ENCODE assay signal across 23 mouse cellular contexts in the genomic region with DNA sequence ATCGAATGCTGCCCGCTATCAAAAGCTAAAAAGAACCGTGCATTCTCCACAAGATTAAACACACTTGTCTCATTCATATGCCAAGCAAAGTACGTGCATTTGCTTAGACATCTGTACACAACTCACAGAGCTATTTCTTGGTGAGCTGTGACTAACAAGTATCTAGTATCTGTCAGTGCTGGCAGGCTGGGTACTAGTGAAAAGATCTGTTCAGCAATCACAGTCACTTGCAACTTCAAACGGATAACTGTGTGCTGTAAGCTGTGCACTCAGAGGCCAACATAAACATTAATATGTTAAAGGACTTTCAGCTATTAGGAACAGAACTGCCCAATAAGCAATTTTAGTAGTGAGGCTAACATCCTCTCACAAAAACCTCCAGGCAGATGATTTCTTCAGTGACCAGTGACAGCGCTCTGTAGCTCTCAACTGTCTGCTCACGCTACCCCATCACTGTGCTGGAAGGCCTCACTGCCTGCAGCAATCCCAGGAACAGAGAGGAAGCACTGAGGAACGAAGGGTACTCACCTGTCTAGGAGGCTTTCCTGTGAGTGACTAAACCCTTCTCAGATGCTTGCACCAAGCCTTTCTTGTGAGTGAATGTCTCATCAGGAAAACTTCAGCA.
DNase-seq lines count a peak whose midpoint lies in the region; ATAC-seq and TF ChIP-seq lines count a peak whose summit lies in the region.
"Had no signal": no experiment of that assay in that cellular context is flagged by ENCODE, and none has a peak within 500 bp of the region (broad histone marks: within the 10 kb centered on the region; RNA-seq: fewer than 3 reads in every experiment).

No protein-coding gene starts in this region.

- DNase-seq in forebrain, postnatal 0 days: no peak
- no peak for DNase-seq in limb, embryonic 10.5 days (ENCODE audit: low spot score)
- DNase-seq in lung, postnatal 0 days (ENCODE audit: low spot score): peak; percentile 39
- DNase-seq in lung, postnatal 14 days: no peak
- no peak for DNase-seq in heart, adult 11 months
- DNase-seq: adrenal gland, postnatal 14 days; cerebellum, adult 18-20 months; cerebellum, adult 9-11 months; cerebellum, postnatal 36 days; gastrocnemius, postnatal 10 days; heart, adult 2 months; heart, postnatal 14 days had no signal

- no peaks in the 10 kb centered on the region for H3K27me3 ChIP-seq in forebrain, postnatal 0 days (ENCODE audit: insufficient read depth, low read length)
- no peaks in the 10 kb centered on the region for H3K27me3 ChIP-seq in forebrain, embryonic 12.5 days
- H3K27me3 ChIP-seq in limb, embryonic 15.5 days: no peaks in the 10 kb centered on the region
- no peaks in the 10 kb centered on the region for H3K27me3 ChIP-seq in limb, embryonic 10.5 days (ENCODE audit: low read depth, poor library complexity, severe bottlenecking)
- H3K27me3 ChIP-seq in lung, postnatal 0 days (replicated peaks; ENCODE audit: insufficient read depth, low read length): no peaks in the 10 kb centered on the region
- H3K27me3 ChIP-seq: CH12.LX; embryonic facial prominence, embryonic 15.5 days; heart, embryonic 15.5 days; hindbrain, embryonic 15.5 days; Patski had no signal

- 61% methylated on average over 8 of the region's 8 CpGs for WGBS in forebrain, postnatal 0 days
- WGBS in forebrain, embryonic 12.5 days: 79% methylated on average over 8 of the region's 8 CpGs
- WGBS in limb, embryonic 15.5 days: 70% methylated on average over 8 of the region's 8 CpGs
- 86% methylated on average over 8 of the region's 8 CpGs for WGBS in limb, embryonic 10.5 days
- 47% methylated on average over 8 of the region's 8 CpGs for WGBS in lung, postnatal 0 days

- no peaks in the 10 kb centered on the region for H3K9me3 ChIP-seq in forebrain, postnatal 0 days (ENCODE audit: low read length)
- H3K9me3 ChIP-seq in forebrain, embryonic 12.5 days: no peaks in the 10 kb centered on the region
- H3K9me3 ChIP-seq in limb, embryonic 15.5 days: no peaks in the 10 kb centered on the region
- no peaks in the 10 kb centered on the region for H3K9me3 ChIP-seq in limb, embryonic 10.5 days (replicated peaks)
- no peaks in the 10 kb centered on the region for H3K9me3 ChIP-seq in lung, postnatal 0 days (ENCODE audit: low read length)
- H3K9me3 ChIP-seq: embryonic facial prominence, embryonic 15.5 days; forebrain, embryonic 10.5 days; heart, embryonic 15.5 days; hindbrain, embryonic 15.5 days had no signal

- no peak overlapping the region for H3K27ac ChIP-seq in forebrain, postnatal 0 days (ENCODE audit: low read depth, low read length)
- no peak overlapping the region for H3K27ac ChIP-seq in forebrain, embryonic 12.5 days
- peak overlapping the region; percentile 61; the same call in 1 of the 2 replicates for H3K27ac ChIP-seq in limb, embryonic 15.5 days
- H3K27ac ChIP-seq in limb, embryonic 10.5 days: no peak overlapping the region
- no peak overlapping the region for H3K27ac ChIP-seq in lung, postnatal 0 days (ENCODE audit: low read length)
- H3K27ac ChIP-seq: embryonic facial prominence, embryonic 15.5 days; forebrain, embryonic 10.5 days; heart, adult 2 months; heart, embryonic 15.5 days; hindbrain, embryonic 15.5 days had no signal

- no peaks in the 10 kb centered on the region for H3K36me3 ChIP-seq in forebrain, postnatal 0 days (ENCODE audit: insufficient read depth)
- H3K36me3 ChIP-seq in forebrain, embryonic 12.5 days (replicated peaks): no peaks in the 10 kb centered on the region
- no peaks in the 10 kb centered on the region for H3K36me3 ChIP-seq in limb, embryonic 15.5 days
- H3K36me3 ChIP-seq in limb, embryonic 10.5 days: no peaks in the 10 kb centered on the region
- H3K36me3 ChIP-seq in lung, postnatal 0 days (ENCODE audit: insufficient read depth, low read length): no peaks in the 10 kb centered on the region
- H3K36me3 ChIP-seq: embryonic facial prominence, embryonic 15.5 days; forebrain, embryonic 10.5 days; heart, embryonic 15.5 days; hindbrain, embryonic 15.5 days had no signal

- ATAC-seq in forebrain, postnatal 0 days: peak; percentile 47; the same call in 1 of the 2 replicates
- no peak for ATAC-seq in forebrain, embryonic 12.5 days (ENCODE audit: low FRiP score)
- no peak for ATAC-seq in limb, embryonic 15.5 days (ENCODE audit: insufficient number of reproducible peaks, low FRiP score, low TSS enrichment, low read depth)
- ATAC-seq in lung, postnatal 0 days: peak; percentile 41
- ATAC-seq: activated CD4-positive, CD25-positive, alpha-beta regulatory T cell, adult 4 months; Patski had no signal

- no peak overlapping the region for H3K9ac ChIP-seq in forebrain, postnatal 0 days
- no peak overlapping the region for H3K9ac ChIP-seq in forebrain, embryonic 12.5 days
- H3K9ac ChIP-seq in limb, embryonic 15.5 days: no peak overlapping the region
- H3K9ac ChIP-seq in lung, postnatal 0 days (replicated peaks; ENCODE audit: low read depth): no peak overlapping the region
- H3K9ac ChIP-seq: embryonic facial prominence, embryonic 15.5 days; heart, embryonic 15.5 days; hindbrain, embryonic 15.5 days had no signal

- no peak overlapping the region for H3K4me2 ChIP-seq in forebrain, postnatal 0 days (ENCODE audit: low read depth)
- H3K4me2 ChIP-seq in forebrain, embryonic 12.5 days: no peak overlapping the region
- H3K4me2 ChIP-seq in limb, embryonic 15.5 days: no peak overlapping the region
- H3K4me2 ChIP-seq in lung, postnatal 0 days (replicated peaks; ENCODE audit: low read depth, low read length): no peak overlapping the region
- H3K4me2 ChIP-seq: embryonic facial prominence, embryonic 15.5 days; heart, embryonic 11.5 days; heart, embryonic 15.5 days; hindbrain, embryonic 15.5 days had no signal

- no peak overlapping the region for H3K4me3 ChIP-seq in forebrain, postnatal 0 days (ENCODE audit: low read depth, low read length)
- H3K4me3 ChIP-seq in forebrain, embryonic 12.5 days (replicated peaks): no peak overlapping the region
- no peak overlapping the region for H3K4me3 ChIP-seq in limb, embryonic 15.5 days
- H3K4me3 ChIP-seq in limb, embryonic 10.5 days: no peak overlapping the region
- no peak overlapping the region for H3K4me3 ChIP-seq in lung, postnatal 0 days (ENCODE audit: low read depth, low read length)
- H3K4me3 ChIP-seq: embryonic facial prominence, embryonic 15.5 days; erythroblast, embryonic 14.5 days; forebrain, embryonic 10.5 days; heart, adult 2 months; heart, embryonic 15.5 days; hindbrain, embryonic 15.5 days had no signal

- TF ChIP-seq CTCF in forebrain, postnatal 0 days (IDR thresholded peaks at IDR 0.05; ENCODE audit: low read depth): no peak
- peak; percentile 8; the same call in 1 of the 2 replicates for TF ChIP-seq CTCF in lung, postnatal 0 days (IDR thresholded peaks at IDR 0.05)

- H3K4me1 ChIP-seq in forebrain, postnatal 0 days (ENCODE audit: insufficient read depth): no peaks in the 10 kb centered on the region
- H3K4me1 ChIP-seq in forebrain, embryonic 12.5 days: peaks cover 10% of the 10 kb centered on the region
- H3K4me1 ChIP-seq in limb, embryonic 15.5 days: 0 out of 2 replicates have a peak, but pooled peaks cover 2% of the 10 kb centered on the region
- peaks cover 10% of the 10 kb centered on the region for H3K4me1 ChIP-seq in limb, embryonic 10.5 days
- H3K4me1 ChIP-seq in lung, postnatal 0 days (ENCODE audit: insufficient read depth, low read depth, low read length): no peaks in the 10 kb centered on the region

- TF ChIP-seq EP300 in lung, postnatal 0 days (IDR thresholded peaks at IDR 0.05): no peak

Comparison
In these comparisons a context has a peak if more than half of its experiments do, and no peak if none do; other contexts are left out.
1. ATAC-seq: peak in forebrain, postnatal 0 days (single experiment) and lung, postnatal 0 days (single experiment); none in forebrain, embryonic 12.5 days (single experiment) and limb, embryonic 15.5 days (single experiment).